Mouse (Mus musculus) ovary, postnatal 36 days (tissue): ENCODE measurements around the gene Fmo1.
"Not testable (repeated sequence)": the region's sequence is repeated elsewhere in the genome, so short reads cannot be mapped to it uniquely, and the experiment has no call there.

Experiments used
- DNase-seq: peaks from one replicate; pipeline ENCODE4 v3.0.0; 2022; ENCODE audit warnings: low spot score, mixed read lengths

The Fmo1 gene

DNA sequence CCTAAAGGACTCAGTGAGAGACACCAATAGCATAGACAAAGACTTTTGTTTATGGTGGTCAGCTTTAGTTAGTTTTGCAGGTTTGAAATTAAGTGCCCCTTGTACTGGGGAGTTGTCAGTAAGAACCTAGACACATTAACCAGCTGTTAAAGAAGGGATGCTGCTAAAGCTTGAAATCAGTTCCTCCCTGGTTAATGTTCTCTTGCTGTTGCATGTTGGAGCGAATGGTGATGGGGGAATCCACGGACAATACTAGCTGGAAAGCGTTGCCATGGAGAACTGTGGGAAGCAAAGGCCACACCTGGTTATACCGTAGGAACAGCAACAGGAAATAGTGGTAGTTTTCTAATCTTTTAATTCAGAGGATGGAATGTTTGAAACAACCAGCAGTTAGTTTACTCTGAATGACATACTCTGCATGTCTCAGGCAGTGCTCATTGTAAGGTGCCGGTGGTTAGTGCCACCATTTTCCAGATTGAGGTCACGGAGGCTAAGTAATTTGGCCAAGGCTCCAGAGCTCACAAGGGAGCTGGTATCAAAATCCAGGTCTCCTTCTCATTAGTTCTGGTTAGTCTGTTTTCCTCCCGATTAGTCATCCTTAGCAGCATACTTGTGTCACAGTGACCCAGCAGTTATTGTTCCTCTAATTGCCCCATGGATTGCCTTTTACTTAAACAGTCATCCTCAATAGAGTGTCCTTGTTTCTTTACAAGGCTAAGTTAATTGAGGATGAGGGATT is 73.9 kb downstream of the Fmo1 start:
- DNase-seq: no peak

DNA sequence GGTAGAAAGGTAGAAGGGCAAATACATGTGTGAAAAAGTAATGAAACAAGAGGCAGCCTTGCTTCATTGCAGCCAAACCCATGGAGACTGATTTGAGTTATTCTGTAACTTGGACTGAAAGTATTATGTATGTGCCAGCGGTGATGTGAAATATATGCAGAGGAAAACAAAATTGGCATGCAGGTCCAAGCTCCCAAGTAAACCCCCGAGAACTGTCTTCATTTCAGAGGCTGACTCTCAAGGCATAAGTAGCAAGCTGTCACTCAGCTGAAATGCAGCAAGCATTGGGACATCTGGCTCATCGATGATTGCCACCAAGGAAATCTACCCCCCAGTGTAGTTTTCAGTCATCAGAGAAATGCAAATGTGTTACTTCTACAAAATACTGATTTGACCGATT is 81.2 kb downstream of the Fmo1 start:
- no peak for DNase-seq

DNA sequence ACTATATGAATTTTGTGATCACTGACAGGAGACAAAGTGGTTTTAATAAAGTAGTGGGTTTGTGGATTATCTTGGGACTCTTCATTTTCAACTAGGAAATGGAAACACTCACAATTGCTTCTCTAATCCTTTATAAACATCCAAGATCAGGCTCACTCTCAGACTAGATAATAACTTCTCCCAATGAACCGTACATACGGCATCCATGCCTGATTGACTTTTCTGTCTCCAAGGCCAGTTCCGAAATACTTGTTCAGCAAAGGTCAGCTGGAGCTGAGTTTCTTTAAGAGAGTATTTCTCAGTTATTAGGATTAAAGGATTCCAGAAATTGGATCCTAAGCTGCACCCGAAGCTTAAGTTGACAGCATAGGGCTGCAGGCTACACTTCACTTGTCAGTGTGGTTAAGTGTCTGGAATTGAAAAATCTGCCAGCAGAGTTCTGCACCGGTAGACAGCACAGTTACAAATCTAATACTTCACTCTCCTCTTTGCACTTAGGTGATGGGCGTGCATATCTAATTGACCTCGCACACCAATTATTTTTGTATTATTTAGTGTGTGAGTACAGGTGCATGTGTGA is 82.7 kb downstream of the Fmo1 start:
- DNase-seq: no peak

DNA sequence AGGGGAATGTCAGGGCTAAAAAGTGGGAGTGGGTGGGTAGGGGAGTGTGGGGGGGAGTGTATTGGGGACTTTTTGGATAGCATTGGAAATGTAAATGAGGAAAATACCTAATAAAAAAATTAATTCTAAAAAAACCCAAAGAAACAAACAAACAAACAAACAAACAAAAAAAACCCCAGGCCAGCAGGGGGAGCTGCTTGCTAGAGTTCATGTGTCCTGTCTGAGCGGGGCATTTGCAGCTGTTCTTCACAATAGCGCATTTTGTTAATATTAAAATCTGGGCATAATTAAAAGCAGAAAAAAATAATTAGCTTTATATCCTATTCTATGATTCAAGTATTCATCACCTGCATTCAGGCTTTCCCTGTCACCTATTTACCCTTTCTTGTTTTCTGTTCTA is 85.4 kb downstream of the Fmo1 start:
- DNase-seq: not testable (repeated sequence)
